10 mouse cellular contexts compared by ENCODE assay signal in genomic region chr1:74884196-74885141, GRCm38 (mm10). TPM values are rescaled to one million over a fixed set of nuclear protein-coding genes. Genes with fewer than 3 reads are reported as not detected.
A peak's percentile ranks its signal among the peaks of the same experiment; 100 is the strongest.
DNase-seq lines count a peak whose midpoint lies in the region; ATAC-seq and TF ChIP-seq lines count a peak whose summit lies in the region.
"Had no signal": no experiment of that assay in that cellular context is flagged by ENCODE, and none has a peak within 500 bp of the region (broad histone marks: within the 10 kb centered on the region; RNA-seq: fewer than 3 reads in every experiment).

No protein-coding gene starts in this region.

- no peak for TF ChIP-seq CTCF in lung, embryonic 14.5 days (IDR thresholded peaks at IDR 0.05; ENCODE audit: low read depth)

- H3K9me3 ChIP-seq in lung, embryonic 14.5 days (ENCODE audit: low read depth, low read length): no peaks in the 10 kb centered on the region
- no peaks in the 10 kb centered on the region for H3K9me3 ChIP-seq in forebrain, embryonic 15.5 days
- no peaks in the 10 kb centered on the region for H3K9me3 ChIP-seq in liver, embryonic 11.5 days (ENCODE audit: control insufficient read depth, low read length)
- H3K9me3 ChIP-seq in stomach, embryonic 16.5 days (replicated peaks; ENCODE audit: control insufficient read depth, low read length): no peaks in the 10 kb centered on the region

- no peak overlapping the region for H3K27ac ChIP-seq in lung, embryonic 14.5 days (ENCODE audit: low read depth)
- H3K27ac ChIP-seq in forebrain, embryonic 15.5 days (replicated peaks): no peak overlapping the region
- no peak overlapping the region for H3K27ac ChIP-seq in liver, embryonic 11.5 days (ENCODE audit: low read depth, low read length)
- no peak overlapping the region for H3K27ac ChIP-seq in stomach, embryonic 16.5 days (ENCODE audit: low read length)

- H3K4me2 ChIP-seq in lung, embryonic 14.5 days: peak overlapping the region; percentile 56
- H3K4me2 ChIP-seq in forebrain, embryonic 15.5 days (replicated peaks): peak overlapping the region; percentile 32
- peak overlapping the region; percentile 53 for H3K4me2 ChIP-seq in liver, embryonic 11.5 days
- peak overlapping the region; percentile 16 for H3K4me2 ChIP-seq in stomach, embryonic 16.5 days (ENCODE audit: low read depth, low read length)

- peaks cover 82% of the 10 kb centered on the region for H3K27me3 ChIP-seq in lung, embryonic 14.5 days (ENCODE audit: insufficient read depth, low read length)
- H3K27me3 ChIP-seq in forebrain, embryonic 15.5 days: peaks cover 90% of the 10 kb centered on the region
- peaks cover 79% of the 10 kb centered on the region for H3K27me3 ChIP-seq in liver, embryonic 11.5 days (replicated peaks; ENCODE audit: control insufficient read depth, insufficient read depth, low read length)
- peaks cover 83% of the 10 kb centered on the region for H3K27me3 ChIP-seq in stomach, embryonic 16.5 days (ENCODE audit: control insufficient read depth, insufficient read depth, low read length)

- peak overlapping the region; percentile 28 for H3K4me3 ChIP-seq in lung, embryonic 14.5 days (ENCODE audit: low read depth, low read length)
- peak overlapping the region; percentile 20 for H3K4me3 ChIP-seq in forebrain, embryonic 15.5 days
- peak overlapping the region; percentile 30 for H3K4me3 ChIP-seq in liver, embryonic 11.5 days (ENCODE audit: low read depth, low read length)
- H3K4me3 ChIP-seq in stomach, embryonic 16.5 days (replicated peaks; ENCODE audit: low read length): peak overlapping the region; percentile 23

- no peak overlapping the region for H3K9ac ChIP-seq in lung, embryonic 14.5 days
- no peak overlapping the region for H3K9ac ChIP-seq in forebrain, embryonic 15.5 days (replicated peaks)
- H3K9ac ChIP-seq in liver, embryonic 11.5 days (ENCODE audit: low read depth, low read length): no peak overlapping the region
- no peak overlapping the region; the same call in 1 of the 2 replicates for H3K9ac ChIP-seq in stomach, embryonic 16.5 days (ENCODE audit: low read length)

- no peaks in the 10 kb centered on the region for H3K36me3 ChIP-seq in lung, embryonic 14.5 days (ENCODE audit: insufficient read depth)
- H3K36me3 ChIP-seq in forebrain, embryonic 15.5 days: no peaks in the 10 kb centered on the region
- no peaks in the 10 kb centered on the region for H3K36me3 ChIP-seq in liver, embryonic 11.5 days (ENCODE audit: control insufficient read depth, insufficient read depth, low read length)
- no peaks in the 10 kb centered on the region for H3K36me3 ChIP-seq in stomach, embryonic 16.5 days (ENCODE audit: control insufficient read depth, insufficient read depth, low read length)

- WGBS in lung, embryonic 14.5 days: under 1% methylated on average over 57 of the region's 57 CpGs
- WGBS in forebrain, embryonic 15.5 days: under 1% methylated on average over 57 of the region's 57 CpGs
- 1% methylated on average over 57 of the region's 57 CpGs for WGBS in liver, embryonic 11.5 days
- under 1% methylated on average over 57 of the region's 57 CpGs for WGBS in stomach, embryonic 16.5 days

- H3K4me1 ChIP-seq in lung, embryonic 14.5 days (ENCODE audit: insufficient read depth): no peaks in the 10 kb centered on the region
- H3K4me1 ChIP-seq in forebrain, embryonic 15.5 days: peaks cover 35% of the 10 kb centered on the region
- peaks cover 9% of the 10 kb centered on the region; the same call in 1 of the 2 replicates for H3K4me1 ChIP-seq in liver, embryonic 11.5 days (replicated peaks; ENCODE audit: control insufficient read depth, insufficient read depth, low read length)
- peaks cover 13% of the 10 kb centered on the region for H3K4me1 ChIP-seq in stomach, embryonic 16.5 days (ENCODE audit: control insufficient read depth, insufficient read depth, low read length)

- DNase-seq in lung, embryonic 14.5 days: peak; percentile 35
- DNase-seq in lung, postnatal 4 days: no peak
- no peak for DNase-seq in liver, embryonic 11.5 days (ENCODE audit: low spot score)
- DNase-seq in right cerebral cortex, postnatal 10 days (ENCODE audit: low spot score in 2 of 2): no peak
- no peak for DNase-seq in urinary bladder, postnatal 10 days (ENCODE audit: low spot score)
- DNase-seq: thymus, adult 18-20 months had no signal

- ATAC-seq in lung, embryonic 14.5 days (ENCODE audit: insufficient read depth): no peak
- no peak for ATAC-seq in forebrain, embryonic 15.5 days (replicated peaks)
- ATAC-seq in liver, embryonic 11.5 days (replicated peaks; ENCODE audit: low FRiP score): no peak
- ATAC-seq in stomach, embryonic 16.5 days (ENCODE audit: insufficient read depth, low FRiP score): no peak
- ATAC-seq in cerebellum, adult (ENCODE audit: insufficient number of reproducible peaks, low FRiP score, low TSS enrichment): no peak
- ATAC-seq: Patski had no signal

RNA-seq across cellular contexts. Expression of gene Fev, which starts 0.8 kb away (rescaled TPM):
- not detected in 2 replicates for polyA plus RNA-seq in lung, embryonic 14.5 days (2014; fragmentation: Nextera tagmentation; extraction: Ambion mirVana)
- polyA plus RNA-seq in forebrain, embryonic 15.5 days (2015; fragmentation: Nextera tagmentation; extraction: Ambion mirVana): 0.46 TPM in 1 of 2 replicates, not detected in the other
- 0.23 and 0.31 TPM in 2 replicates for polyA plus RNA-seq in liver, embryonic 11.5 days (2014; fragmentation: Nextera tagmentation; extraction: Ambion mirVana)
- 0.15 and 0.44 TPM in 2 replicates for polyA plus RNA-seq in stomach, embryonic 16.5 days (2015; fragmentation: Nextera tagmentation; extraction: Ambion mirVana)
- polyA plus RNA-seq: Patski had no signal

RNA-seq across cellular contexts. Expression of gene Cryba2, which starts 8.5 kb away (rescaled TPM):
- polyA plus RNA-seq in lung, embryonic 14.5 days (2014; fragmentation: Nextera tagmentation; extraction: Ambion mirVana): not detected in 2 replicates
- polyA plus RNA-seq in forebrain, embryonic 15.5 days (2015; fragmentation: Nextera tagmentation; extraction: Ambion mirVana): not detected in 2 replicates
- not detected in 2 replicates for polyA plus RNA-seq in liver, embryonic 11.5 days (2014; fragmentation: Nextera tagmentation; extraction: Ambion mirVana)
- polyA plus RNA-seq in stomach, embryonic 16.5 days (2015; fragmentation: Nextera tagmentation; extraction: Ambion mirVana): 1.4 and 1.9 TPM in 2 replicates
- polyA plus RNA-seq: Patski had no signal

RNA-seq across cellular contexts. Expression of gene Cdk5r2, which starts 29.7 kb away (rescaled TPM):
- not detected in 2 replicates for polyA plus RNA-seq in lung, embryonic 14.5 days (2014; fragmentation: Nextera tagmentation; extraction: Ambion mirVana)
- 2.1 and 2.4 TPM in 2 replicates for polyA plus RNA-seq in forebrain, embryonic 15.5 days (2015; fragmentation: Nextera tagmentation; extraction: Ambion mirVana)
- polyA plus RNA-seq in liver, embryonic 11.5 days (2014; fragmentation: Nextera tagmentation; extraction: Ambion mirVana): 0.35 and 0.36 TPM in 2 replicates
- 0.06 and 0.20 TPM in 2 replicates for polyA plus RNA-seq in stomach, embryonic 16.5 days (2015; fragmentation: Nextera tagmentation; extraction: Ambion mirVana)
- polyA plus RNA-seq: Patski had no signal

RNA-seq across cellular contexts. Expression of gene Cfap65, which starts 50.9 kb away (rescaled TPM):
- 0.05 and 0.14 TPM in 2 replicates for polyA plus RNA-seq in lung, embryonic 14.5 days (2014; fragmentation: Nextera tagmentation; extraction: Ambion mirVana)
- polyA plus RNA-seq in forebrain, embryonic 15.5 days (2015; fragmentation: Nextera tagmentation; extraction: Ambion mirVana): 0.59 and 0.67 TPM in 2 replicates
- polyA plus RNA-seq in liver, embryonic 11.5 days (2014; fragmentation: Nextera tagmentation; extraction: Ambion mirVana): not detected in 2 replicates
- polyA plus RNA-seq in stomach, embryonic 16.5 days (2015; fragmentation: Nextera tagmentation; extraction: Ambion mirVana): 0.05 and 0.07 TPM in 2 replicates
- polyA plus RNA-seq: Patski had no signal
